Mouse (Mus musculus) cerebellum, adult 18-20 months (tissue): Measurements from ENCODE around the gene Tmem131l.
"Not testable (repeated sequence)": the region's sequence is repeated elsewhere in the genome, so short reads cannot be mapped to it uniquely, and the experiment has no call there.

Experiments
- DNase-seq, 2 experiments: peaks; one replicate each; pipeline ENCODE4 v3.0.0; 2021

Tmem131l gene

GRCm38 (mm10) chr3:83904176-83904958 is 135.6 kb downstream of the Tmem131l start:
- DNase-seq: no peak

DNA sequence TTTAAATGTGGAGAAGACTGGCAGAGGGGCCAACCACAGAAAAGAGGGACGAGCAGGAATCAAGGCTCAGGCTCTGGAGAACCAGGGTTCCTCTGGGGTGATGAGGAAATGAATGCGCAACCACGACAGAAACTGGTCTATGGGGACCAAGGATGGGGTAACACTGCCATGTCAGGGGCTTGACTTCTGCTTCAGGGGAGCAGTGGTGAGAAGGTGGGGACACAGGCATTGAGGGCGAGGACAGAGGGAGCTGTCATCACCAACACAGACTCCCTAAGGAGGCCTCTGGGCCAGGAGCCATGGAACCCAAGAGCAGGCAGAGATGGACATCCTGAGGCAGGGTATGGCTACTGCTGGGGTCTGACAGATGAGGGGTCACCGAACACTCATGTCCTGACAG is 137.0 kb downstream of the Tmem131l start:
- no peak for DNase-seq

- no peak for DNase-seq
Measured at GRCm38 (mm10) chr3:83902459-83902858, 137.5 kb downstream of the Tmem131l start.

GRCm38 (mm10) chr3:83900756-83901373 is 139.1 kb downstream of the Tmem131l start:
- DNase-seq: no peak

DNA sequence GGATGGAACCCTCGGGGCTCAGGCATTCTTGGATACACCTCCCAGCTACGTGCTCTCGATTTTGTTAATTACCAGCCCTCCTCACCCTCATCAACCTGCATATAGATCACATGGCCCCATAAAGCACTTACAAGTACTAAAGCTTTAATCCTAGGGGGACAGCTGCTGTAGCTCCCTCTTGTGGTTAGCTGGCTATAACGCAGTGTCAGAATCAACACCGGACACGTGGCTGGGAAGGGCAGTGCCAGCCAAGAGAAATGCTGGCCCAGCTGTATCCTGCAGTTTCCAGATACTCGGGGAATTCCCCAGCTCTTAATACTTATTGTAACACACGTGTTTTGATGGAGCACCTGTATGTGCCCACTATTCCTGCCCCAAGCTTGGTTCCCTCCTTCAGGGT is 140.4 kb downstream of the Tmem131l start:
- DNase-seq: peak; percentile 19 to 21

- no peak for DNase-seq
Measured at GRCm38 (mm10) chr3:83898246-83898645, 141.7 kb downstream of the Tmem131l start.

DNA sequence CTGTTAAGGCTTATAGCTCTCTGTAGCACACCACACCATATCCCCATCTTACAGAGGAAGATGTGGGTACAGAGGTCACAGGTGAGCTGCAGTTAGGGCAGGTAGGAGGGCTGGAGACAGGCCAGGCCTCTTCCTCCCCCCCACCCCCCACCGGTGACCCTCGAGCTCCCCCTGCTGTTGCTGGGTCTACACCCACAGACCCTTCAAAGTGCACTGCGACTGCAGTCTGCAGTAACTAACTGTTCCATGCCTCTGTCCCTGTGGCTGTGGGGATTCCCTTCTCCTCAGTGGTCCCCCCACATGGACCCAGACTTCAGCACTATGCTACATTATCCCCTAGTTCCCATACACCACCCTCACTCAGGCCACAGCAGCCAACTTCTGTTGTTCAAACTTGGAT is 144.2 kb downstream of the Tmem131l start:
- DNase-seq: no peak

DNA sequence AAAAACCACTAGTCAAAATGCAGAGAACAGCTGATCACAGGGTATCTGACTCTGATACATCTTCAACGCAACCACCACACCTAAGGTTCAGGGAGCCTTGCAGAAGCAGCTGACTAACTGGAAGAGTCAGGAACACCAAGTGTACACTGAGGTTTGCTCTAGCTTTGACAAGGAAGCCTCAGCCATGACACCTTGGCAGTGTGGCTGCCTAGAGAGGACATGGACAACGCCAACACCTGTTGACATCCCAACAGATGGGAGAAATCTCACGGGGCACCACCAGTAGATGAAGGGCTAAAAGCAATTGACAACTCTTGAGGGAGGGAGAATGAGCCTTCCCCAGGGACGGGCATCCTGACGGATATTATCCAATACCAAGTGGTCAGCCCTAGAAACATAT is 144.9 kb downstream of the Tmem131l start:
- DNase-seq: no peak

DNA sequence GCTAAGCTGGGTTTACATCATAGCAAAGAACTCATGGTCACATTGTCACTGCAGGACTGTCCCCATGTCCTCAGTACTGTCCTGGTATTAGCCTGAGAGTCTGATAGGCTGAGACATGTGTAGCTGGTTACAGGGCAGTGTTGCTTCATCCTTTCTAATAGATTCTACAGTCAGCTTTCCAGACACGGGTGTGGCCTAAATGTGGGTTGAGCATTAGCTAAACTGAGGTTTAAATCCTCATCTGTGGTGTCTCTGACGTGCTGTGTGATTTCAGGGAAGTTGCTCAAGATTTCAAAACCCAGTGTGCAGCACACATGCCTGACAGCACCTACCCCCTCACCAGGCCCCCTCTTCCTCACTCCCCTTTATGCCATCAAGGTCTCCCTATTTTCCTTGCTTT is 154.8 kb downstream of the Tmem131l start:
- no peak for DNase-seq

- not testable (repeated sequence) for DNase-seq
Measured at GRCm38 (mm10) chr3:83879261-83880050, 160.5 kb downstream of the Tmem131l start.

DNA sequence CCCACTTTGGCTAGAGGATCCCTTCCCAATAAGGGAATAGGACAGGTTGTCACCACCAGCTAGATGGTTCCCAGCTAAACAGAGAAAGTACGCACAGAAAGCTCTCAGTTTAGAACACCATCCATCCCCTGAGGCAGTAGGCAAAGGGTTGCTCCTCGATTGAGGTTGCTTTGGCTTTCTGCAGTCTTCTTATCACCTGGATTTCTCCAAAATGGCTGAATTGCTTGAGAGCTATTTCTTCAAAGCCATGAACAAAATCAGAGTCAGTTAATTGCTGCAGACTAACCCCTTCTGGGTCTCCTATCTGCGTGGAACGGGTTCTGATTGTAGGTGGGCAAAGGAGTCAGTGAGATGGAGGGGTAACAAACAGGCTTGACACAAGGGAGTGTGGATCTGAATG is 161.2 kb downstream of the Tmem131l start:
- no peak for DNase-seq

DNA sequence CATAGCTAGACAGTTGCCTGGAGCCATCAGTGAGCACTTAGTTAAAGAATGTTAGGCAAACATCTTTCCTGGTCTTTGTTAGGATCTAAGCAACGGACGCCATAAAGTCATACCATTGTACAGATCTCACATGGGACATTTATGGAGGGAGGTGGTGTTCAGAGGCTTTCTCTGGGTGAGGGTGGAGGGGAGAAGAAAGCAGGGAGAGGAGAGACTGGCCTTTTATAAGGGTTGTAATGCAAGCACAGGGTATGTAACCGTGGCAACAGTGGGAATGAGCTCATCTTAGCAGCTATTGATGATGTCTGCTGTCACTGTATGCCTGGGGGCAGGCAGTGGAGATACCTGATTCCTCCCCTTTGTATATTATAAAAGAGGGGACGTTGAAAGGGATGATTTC is 163.7 kb downstream of the Tmem131l start:
- no peak for DNase-seq

DNA sequence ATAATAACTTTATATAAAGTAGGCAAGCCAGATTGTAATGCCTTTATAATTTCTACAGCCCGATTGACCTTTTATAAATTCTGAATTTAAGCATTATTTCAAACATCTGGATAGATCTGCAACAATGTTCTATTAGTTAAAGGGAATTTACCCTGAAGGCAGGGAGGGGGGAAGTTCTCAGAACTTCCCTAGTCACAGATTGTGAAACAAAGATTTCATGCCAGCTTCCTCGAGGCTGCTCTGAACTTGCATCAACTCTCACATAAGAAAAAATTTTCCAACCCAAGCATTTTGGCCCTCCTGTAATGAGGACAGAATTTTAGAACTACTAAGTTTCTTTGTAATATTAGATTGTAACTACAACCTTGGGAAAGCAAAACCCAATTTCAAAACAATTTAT is 164.9 kb downstream of the Tmem131l start:
- DNase-seq: not testable (repeated sequence)

- DNase-seq: not testable (repeated sequence)
Measured at GRCm38 (mm10) chr3:83872853-83873252, 167.1 kb downstream of the Tmem131l start.

GRCm38 (mm10) chr3:83871962-83872361 is 168.0 kb downstream of the Tmem131l start:
- not testable (repeated sequence) for DNase-seq

GRCm38 (mm10) chr3:83871559-83871958 is 168.4 kb downstream of the Tmem131l start:
- DNase-seq: not testable (repeated sequence)

DNA sequence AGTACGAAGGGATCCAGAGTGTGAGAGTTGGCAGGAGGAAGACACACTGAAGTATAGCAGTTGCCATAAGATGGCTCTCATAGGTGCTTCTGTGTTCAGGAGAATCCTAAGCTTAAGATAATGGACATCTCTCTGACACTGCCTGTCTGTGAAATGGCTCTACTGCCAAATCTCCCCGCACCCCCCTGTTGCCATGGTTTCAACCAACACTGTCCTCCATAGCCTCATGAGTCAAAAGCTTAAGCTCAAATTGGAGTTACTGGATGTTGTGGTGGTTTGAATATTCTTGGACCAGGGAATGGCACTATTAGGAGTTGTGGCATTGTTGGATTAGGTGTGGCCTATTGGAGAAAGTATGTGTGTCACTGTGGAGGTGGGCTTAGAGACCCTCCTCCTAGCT is 170.2 kb downstream of the Tmem131l start:
- DNase-seq: no peak

DNA sequence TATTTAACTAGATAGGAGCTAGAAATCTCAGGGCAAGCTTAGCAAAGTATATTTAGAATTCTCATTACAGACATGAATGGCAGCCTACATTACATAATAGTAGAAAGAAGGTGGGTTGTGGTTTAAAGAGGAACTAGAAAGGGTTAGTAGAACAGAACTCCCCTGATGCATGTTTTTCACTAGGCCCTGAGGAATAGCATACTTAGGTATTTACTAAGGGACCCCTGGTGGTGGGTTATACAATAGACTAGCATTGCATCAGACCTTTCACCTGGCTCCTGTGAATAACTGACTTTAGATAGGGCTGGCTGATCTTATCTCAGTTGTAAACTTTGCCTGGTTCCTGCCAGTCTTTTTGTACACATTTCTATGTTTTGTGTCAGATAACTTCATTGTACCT is 172.9 kb downstream of the Tmem131l start:
- DNase-seq: not testable (repeated sequence)

- no peak for DNase-seq
Measured at GRCm38 (mm10) chr3:83865216-83865615, 174.8 kb downstream of the Tmem131l start.

GRCm38 (mm10) chr3:83864064-83864548 is 175.9 kb downstream of the Tmem131l start:
- DNase-seq: no peak

DNA sequence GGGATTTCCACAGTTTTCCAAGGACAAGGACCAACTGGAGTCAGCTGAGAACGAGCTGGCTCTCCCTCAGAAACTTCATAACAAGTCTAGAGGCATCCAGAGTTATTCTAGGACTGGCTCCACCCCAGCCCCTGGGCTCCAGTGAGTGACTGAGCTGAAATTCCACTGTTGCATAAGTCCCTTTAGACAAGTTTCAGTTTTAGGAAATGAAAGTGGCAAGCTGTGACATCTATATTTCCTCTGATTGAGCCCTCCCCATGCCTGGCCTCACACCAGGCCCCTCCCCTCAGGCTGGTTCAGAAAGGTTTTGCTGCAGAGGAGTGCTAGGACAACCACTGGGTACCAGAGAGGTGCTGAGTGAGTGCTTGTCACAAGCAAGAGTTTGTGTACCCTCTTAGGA is 177.0 kb downstream of the Tmem131l start:
- no peak for DNase-seq

DNA sequence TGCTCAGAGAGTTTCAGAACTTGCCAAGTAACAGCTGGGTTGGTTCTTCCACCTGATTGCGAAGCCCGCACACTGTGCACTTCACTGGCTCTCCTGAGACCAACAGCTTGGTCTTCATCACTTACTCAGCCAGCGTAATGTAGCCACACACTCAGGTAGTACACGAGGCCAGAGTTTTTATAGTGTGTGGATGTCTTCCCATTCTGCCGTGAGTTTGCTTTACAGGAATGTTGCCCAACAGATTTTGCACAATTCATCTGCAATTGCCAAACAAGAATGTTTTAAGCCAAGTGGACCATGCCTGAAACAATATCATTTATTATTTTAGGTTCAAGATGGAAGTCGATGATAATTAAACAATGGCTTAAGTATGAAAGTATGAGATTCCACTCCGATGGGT is 180.4 kb downstream of the Tmem131l start:
- DNase-seq: no peak

- DNase-seq: no peak
Measured at GRCm38 (mm10) chr3:83859071-83859470, 180.9 kb downstream of the Tmem131l start.

GRCm38 (mm10) chr3:83857621-83858020 is 182.4 kb downstream of the Tmem131l start:
- no peak for DNase-seq
